ENCODE assay signal across 28 mouse cellular contexts in the genomic region with DNA sequence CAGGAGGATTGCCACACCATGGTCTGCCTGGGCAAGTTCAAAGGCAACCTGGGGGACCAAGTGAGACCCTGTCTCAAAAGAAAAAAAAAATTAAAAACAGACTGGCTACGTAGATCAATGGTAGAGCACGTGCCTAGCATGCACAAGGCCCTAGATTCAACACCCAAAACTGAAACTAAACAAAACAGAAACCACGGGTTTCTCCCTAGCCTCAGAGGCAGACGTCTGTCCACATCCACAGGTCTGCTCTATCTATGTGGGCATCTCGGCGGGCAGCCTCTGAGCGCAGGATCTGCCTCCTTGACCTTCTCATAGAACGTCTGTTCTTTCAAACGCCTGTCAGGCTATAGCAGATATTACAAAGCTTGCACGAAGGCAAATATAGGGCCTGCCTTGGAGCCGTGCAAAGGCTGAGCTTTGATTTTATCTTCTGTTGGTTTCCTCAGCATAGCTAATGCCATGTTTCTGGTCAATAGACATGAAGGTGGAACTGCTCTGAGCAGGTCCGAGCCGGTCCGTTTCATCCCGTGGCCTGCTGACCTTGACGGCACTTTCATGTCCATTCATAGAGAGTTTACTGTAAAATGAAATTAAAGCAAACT. TPM values are rescaled to one million over a fixed set of nuclear protein-coding genes. Genes with fewer than 3 reads are reported as not detected.
DNase-seq lines count a peak whose midpoint lies in the region; ATAC-seq and TF ChIP-seq lines count a peak whose summit lies in the region.
"Had no signal": no experiment of that assay in that cellular context is flagged by ENCODE, and none has a peak within 500 bp of the region (broad histone marks: within the 10 kb centered on the region; RNA-seq: fewer than 3 reads in every experiment).

No protein-coding gene starts in this region.

- WGBS in kidney, adult 2 months = 79% methylated on average over 16 of the region's 16 CpGs

- ATAC-seq in CD4-positive, CD25-positive, alpha-beta regulatory T cell, adult 4 months = peak; percentile 92
- peak; percentile 40; the same call in 1 of the 2 replicates for ATAC-seq in megakaryocyte, adult 5-6 weeks (ENCODE audit: poor library complexity, severe bottlenecking)
- ATAC-seq: forebrain, embryonic 14.5 days; hindbrain, embryonic 16.5 days; liver, embryonic 12.5 days had no signal

- no peak overlapping the region for H3K4me3 ChIP-seq in kidney, adult 2 months (ENCODE audit: insufficient read depth, low read depth, low read length)
- H3K4me3 ChIP-seq: erythroblast, embryonic 14.5 days; heart, adult 2 months; heart, embryonic 15.5 days; limb, embryonic 12.5 days; liver, embryonic 12.5 days; midbrain, embryonic 10.5 days; neural tube, embryonic 12.5 days had no signal

- H3K27me3 ChIP-seq in kidney, adult 2 months (replicated peaks; ENCODE audit: control insufficient read depth, insufficient read depth, low read length) = no peaks in the 10 kb centered on the region; the same call in 1 of the 2 replicates
- H3K27me3 ChIP-seq: heart, embryonic 15.5 days; limb, embryonic 12.5 days; neural tube, embryonic 12.5 days had no signal

- no peak for TF ChIP-seq CTCF in kidney, adult 2 months (conservative IDR thresholded peaks at IDR 0.05; ENCODE audit: insufficient read depth, insufficient read length, low read depth, low read length)

- no peaks in the 10 kb centered on the region for H3K36me3 ChIP-seq in kidney, adult 2 months (ENCODE audit: control insufficient read depth, insufficient read depth, low read length)
- H3K36me3 ChIP-seq: G1E; heart, embryonic 15.5 days; limb, embryonic 12.5 days; liver, embryonic 12.5 days; midbrain, embryonic 10.5 days; neural tube, embryonic 12.5 days had no signal

- TF ChIP-seq POLR2A in kidney, adult 2 months (IDR thresholded peaks at IDR 0.05; ENCODE audit: low read depth, low read length) = no peak

- H3K4me1 ChIP-seq in kidney, adult 2 months (ENCODE audit: control insufficient read depth, insufficient read depth, low read length) = no peaks in the 10 kb centered on the region
- H3K4me1 ChIP-seq: heart, embryonic 15.5 days; liver, embryonic 12.5 days; midbrain, embryonic 10.5 days; neural tube, embryonic 12.5 days had no signal

- no peak overlapping the region for H3K27ac ChIP-seq in kidney, adult 2 months (ENCODE audit: insufficient read depth, low read depth, low read length)
- H3K27ac ChIP-seq: heart, adult 2 months; heart, embryonic 15.5 days; limb, embryonic 12.5 days; liver, embryonic 12.5 days; midbrain, embryonic 10.5 days; neural tube, embryonic 12.5 days had no signal

- DNase-seq in kidney, adult 2 months = peak; percentile 11
- no peak for DNase-seq in kidney, postnatal 14 days
- DNase-seq in adrenal gland, postnatal 14 days = peak; percentile 32
- no peak for DNase-seq in right cerebral cortex, postnatal 10 days (ENCODE audit: low spot score in 2 of 2)
- DNase-seq in B cell, adult 2 months = no peak
- DNase-seq: cerebellum, adult 11-12 months; cerebellum, postnatal 36 days; gastrocnemius, postnatal 14 days; heart, adult 2 months; heart, postnatal 4 days; kidney, postnatal 4 days; layer of hippocampus, adult 9-11 months; lung, embryonic 14.5 days; lung, postnatal 4 days; thymus, postnatal 14 days had no signal

RNA-seq across cellular contexts. Expression of a gene that starts 52.2 kb away (rescaled TPM):
- 16.5 and 22.3 TPM in 2 replicates for polyA plus RNA-seq in kidney, adult 2 months (2012; rRNA removed)
- polyA plus RNA-seq in CD4-positive, CD25-positive, alpha-beta regulatory T cell, adult 4 months (2017; shearing (Covaris generic)) = under 1 TPM; 0.22 to 0.27 TPM
- total RNA-seq in adrenal gland, postnatal 14 days (2021) = 0.64 and 3.1 TPM in 2 replicates
- total RNA-seq in megakaryocyte, adult 5-6 weeks (2015) = 0.16 TPM in 1 of 2 replicates, not detected in the other
- not detected in 2 replicates for total RNA-seq in megakaryocyte, adult 5-6 weeks (2017)
- total RNA-seq: monocyte, adult 5-6 weeks had no signal
- polyA plus RNA-seq: C2C12; erythroblast, embryonic 14.5 days; G1E had no signal

Comparison
In these comparisons a context has a peak if more than half of its experiments do, and no peak if none do; other contexts are left out.
1. DNase-seq: peak in kidney, adult 2 months (single experiment) and adrenal gland, postnatal 14 days (single experiment); none in kidney, postnatal 14 days (single experiment), right cerebral cortex, postnatal 10 days (0 of 2) and B cell, adult 2 months (0 of 2).